Mouse (Mus musculus) right cerebral cortex, postnatal 10 days (tissue): ENCODE measurements around the gene Dbr1.
"Not testable (repeated sequence)": the region's sequence is repeated elsewhere in the genome, so short reads cannot be mapped to it uniquely, and the experiment has no call there.

ENCODE experiments used
- DNase-seq, 2 experiments: peaks; one replicate each; pipeline ENCODE4 v3.0.0; 2021; ENCODE audit warnings: low spot score in 2 of 2

The Dbr1 gene

DNA sequence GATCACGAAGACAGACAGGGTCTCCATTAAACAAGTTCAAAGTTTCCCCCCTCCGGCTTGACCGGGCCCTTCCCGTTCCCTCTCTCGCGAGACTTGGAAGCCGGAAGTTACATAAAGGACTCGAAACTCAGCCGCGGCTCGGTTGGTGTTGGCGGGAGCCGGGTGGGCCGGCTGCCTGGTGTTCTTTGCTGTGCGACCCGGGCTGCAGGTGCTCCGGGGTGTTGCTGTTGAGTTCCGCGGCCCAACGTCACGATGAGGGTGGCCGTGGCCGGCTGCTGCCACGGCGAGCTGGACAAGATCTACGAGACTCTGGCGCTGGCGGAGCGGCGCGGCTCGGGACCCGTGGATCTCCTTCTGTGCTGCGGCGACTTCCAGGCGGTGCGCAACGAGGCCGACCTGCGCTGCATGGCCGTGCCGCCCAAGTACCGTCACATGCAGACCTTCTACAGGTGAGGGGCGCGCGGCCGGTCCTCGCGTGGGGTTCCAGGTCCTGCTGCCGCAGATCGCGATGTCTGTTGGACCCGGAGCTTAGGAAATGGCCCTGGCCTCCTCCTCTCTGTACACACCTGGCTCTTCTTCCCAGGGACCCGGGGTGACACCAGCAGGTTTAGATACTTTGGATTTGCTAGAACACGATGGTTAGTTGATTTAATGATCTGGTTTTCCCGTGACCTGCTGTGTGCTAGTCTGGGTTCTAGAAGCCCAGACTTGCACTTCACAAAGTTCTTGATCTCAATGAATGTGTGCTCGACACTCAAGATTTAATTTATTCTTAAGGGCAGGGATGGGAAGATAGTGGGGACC, at the start of gene Dbr1:
Gene Dbr1 (plus strand): TSS at position 123 of the 804 bp plus-strand sequence.
- peak; percentile 96 for DNase-seq

DNA sequence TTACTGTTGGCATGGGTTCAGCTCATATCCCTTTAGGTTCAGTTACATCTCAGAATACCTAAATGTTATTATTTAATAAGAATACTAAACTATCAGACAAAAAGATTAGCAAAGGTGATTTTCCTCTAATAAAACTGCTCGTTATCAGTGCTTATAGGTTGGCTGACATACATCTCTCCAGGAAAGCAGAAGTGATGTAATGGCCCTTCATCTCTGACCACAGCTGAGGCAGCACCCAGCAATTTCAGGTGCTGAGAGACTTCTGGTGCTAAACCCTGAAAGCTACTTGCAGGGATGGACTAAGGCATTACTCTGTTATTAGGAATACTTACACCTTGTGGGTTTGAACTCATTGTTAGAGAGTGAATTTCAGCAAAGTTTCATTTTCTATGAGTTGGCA, 43.7 kb upstream of the Dbr1 start:
- DNase-seq = no peak

DNA sequence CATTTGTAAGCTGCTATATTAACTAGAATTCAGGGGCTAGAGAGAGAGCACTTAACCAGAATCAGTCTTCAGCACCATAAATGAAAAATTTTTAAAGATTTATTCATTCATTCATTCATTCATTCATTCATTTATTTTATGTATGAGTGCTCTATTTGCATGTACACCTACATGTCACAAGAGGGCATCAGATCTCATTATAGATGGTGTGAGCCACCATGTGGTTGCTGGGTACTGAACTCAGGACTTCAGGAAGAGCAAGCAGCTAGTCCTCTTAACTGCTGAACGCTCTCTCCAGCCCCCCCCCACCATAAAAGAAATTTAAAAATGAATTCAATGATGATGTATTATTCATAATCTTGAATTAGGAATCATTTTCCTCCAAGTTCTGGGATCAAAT, 29.3 kb upstream of the Dbr1 start:
- no peak for DNase-seq

DNA sequence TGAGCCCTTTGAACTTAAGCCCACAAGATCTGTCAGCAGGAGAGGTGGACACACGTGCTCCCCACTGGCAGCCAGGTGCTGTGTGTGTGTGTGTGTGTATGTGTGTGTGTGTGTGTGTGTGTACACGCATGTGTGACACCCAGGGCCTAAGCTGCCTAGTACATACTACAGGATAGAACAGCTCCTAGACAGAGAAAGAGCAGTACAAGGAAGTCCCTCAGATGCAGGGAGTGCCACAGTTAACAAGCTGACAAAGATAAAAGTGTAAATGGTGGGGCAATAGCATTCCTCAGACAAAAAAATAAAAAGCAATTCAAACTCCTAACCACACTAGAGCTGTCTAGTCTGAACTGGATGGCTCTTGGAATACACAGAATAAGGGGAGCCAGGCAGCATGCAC, 23.5 kb upstream of the Dbr1 start:
- DNase-seq = no peak

DNA sequence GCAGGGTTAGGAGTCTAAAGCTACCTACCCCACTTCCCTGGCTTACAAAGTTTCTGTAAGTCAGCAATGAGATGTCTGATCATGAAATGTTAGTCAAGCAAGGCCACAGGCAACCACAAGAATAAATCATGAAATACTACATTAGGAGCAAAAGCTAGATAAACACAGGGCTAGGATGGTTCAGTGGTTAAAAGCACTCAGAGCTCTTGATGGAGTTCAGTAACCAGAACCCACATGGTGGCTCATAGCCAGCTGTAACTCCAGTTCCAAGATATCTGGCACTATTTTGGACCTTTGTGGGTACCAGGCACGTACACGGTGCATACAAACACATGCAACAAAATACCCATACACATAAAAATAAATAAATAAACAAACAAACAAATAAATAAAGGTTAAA, 22.6 kb upstream of the Dbr1 start:
- DNase-seq = no peak

DNA sequence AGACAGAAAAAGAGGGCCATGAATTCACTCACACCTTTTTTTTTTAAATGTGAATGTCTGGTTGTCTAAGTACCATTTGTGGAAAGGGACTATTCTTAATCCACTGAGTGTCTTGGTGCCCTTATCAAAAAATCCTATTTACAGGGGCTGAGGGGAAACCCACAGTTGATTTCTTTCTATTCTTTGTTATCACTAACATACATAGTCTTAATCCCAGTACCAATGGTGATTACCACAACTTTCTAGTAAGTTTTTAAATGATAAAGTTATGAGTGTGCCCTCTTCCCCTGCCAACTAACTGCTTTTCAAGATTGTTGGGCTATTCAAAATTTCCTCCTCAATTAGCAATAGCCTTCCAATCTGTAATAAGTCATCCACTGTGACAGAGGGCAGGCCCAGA, 21.5 kb upstream of the Dbr1 start:
- DNase-seq = no peak

DNA sequence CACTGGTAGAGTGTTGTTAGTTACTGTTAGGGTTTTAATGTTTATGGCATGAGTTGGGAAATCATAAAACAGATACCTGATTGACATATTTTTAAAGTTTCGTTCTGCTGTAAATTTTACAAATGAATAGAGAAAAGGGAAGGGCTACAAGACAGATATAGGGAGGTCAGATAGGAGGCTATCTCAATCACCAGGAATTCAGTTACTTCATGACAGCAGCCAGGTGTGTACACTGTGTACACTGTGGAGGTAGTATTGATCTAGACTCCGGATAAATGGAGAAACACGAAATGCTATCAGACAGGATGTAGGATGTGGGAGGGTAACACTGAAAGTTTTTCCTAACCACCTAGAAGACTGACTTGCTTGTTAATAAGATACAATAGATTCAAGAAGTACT, 20.3 kb upstream of the Dbr1 start:
- no peak for DNase-seq

DNA sequence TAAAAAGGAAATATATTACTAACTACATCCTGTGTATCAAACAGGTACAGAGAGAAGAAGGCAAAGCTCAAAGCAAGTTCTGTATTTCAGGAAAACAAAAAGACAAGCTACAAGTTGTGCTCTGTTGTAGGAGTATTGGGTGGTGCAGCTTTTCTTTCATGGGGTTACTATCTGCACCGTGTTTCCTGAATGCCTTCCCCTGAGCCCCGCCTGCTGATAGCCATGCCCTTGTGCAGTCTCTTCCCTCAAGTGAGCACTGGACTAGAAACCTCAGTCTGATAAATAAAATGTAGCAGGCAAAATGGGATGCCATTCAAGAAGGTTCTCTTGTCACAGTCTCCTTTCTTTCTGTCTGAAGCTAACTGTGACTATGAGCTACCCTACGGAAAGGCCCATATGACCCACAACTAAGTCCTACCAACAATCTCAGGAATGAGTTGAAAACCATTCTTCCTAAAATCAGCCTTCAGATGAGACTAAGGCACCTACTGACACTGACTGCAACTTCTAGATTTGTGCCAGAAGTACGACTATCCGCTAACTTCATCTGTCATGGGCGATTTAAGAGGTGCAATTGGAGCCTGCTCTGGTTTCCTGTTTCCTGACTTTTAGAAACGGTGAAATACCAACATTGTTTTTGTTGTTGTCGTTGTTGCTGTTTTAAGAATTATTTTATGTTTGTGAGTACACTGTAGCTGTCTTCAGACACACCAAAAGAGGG, 17.9 kb upstream of the Dbr1 start:
- DNase-seq = no peak

DNA sequence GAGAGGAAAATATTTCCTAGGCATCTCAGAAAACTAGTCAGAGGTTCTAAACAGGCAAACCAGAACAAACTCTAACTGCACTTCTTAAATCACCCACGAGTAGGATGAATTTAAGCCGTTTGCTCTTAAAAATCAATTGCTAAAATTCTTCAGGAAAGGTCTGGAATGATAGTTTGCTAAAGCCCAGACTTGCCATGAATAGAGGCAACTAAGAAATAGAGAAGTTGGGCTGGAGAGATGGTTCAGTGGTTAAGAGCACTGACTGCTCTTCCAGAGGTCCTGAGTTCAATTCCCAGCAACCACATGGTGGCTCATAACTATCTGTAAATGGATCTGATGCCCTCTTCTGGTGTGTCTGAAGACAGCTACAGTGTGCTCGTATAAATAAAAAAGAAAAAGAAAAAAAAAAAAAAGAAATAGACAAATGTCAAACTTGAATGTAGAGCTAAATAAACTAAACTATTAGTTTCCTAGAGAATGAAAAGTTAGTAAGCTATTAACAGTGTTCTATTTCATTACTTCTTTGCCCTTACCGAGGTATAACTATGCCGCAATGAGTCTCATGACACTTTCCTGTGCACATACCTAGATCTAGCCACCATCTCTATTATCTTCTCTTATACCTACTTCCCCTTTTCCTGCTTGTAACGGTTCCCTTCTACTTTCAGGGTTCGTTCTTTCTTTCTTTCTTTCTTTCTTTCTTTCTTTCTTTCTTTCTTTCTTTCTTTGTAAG, 16.6 kb upstream of the Dbr1 start:
- no peak for DNase-seq

DNA sequence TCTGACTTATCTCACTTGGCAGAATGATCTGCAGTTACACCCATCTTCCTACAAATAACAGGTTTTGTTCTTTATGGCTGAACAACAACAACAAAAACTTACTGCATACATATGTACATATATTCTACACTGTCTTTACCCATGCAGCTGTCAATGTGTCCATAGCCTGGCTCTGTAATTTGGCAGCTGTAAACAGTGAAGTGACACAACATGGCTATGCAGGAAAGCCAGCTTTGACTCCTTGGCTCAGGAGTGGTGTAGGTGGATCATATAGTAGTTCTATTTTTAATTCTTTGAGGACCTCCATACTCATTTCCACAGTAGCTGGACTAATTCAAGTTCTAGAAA, 16.1 kb upstream of the Dbr1 start:
- no peak for DNase-seq

DNA sequence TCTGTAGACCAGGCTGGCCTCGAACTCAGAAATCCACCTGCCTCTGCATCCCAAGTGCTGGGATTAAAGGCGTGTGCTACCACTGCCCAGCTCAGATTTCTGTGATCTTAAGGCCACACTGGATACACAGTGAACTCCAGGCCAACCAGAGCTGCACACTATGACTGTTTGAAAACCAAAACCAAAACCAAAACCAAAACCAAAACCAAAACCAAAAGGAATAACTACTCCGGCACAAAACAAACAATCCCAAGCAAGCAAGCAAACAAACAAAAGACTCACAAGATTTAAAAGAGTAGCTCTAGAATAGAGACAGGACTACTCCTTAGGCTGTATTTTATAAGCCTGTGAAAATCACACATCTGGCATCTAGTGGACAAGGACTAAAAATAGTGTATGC, 15.2 kb upstream of the Dbr1 start:
- no peak for DNase-seq

DNA sequence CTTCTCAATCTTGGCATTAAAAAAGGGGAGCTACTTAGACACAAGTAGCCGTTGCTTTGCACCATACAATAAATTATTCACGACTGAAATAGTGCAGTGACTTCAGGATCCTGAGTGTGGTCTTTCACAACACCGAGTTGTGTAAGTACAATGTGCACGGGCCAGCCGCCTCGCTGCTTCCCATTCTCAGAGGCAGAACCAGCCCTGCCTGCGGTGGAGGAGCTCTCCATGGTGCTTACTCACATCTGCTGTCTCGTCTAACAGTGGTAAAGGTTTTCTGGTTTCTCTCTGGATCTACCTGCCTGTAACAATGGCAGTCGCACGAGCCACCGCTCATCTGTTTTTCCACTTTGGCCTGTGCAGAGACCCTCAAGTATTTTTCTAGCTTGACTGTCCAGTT, 11.9 kb upstream of the Dbr1 start:
- peak in 1 of 2 experiments; percentile 42 for DNase-seq

DNA sequence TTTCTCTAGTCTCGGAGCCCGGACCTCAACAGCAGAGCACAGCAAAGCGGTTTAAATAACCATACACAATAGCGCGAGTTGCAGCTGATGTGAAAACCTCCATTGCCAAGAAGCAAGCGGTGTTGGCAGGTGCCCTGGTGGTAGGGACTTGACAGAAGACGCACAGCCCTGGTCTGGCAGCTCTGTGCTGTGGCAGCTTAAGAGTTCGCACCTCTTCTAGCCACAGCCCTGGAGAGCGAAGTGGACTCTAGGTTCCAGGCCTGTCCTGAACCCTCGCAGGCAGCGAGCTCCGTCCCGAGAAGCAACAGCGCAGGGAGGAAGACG, 7.6 kb upstream of the Dbr1 start:
- DNase-seq = peak; percentile 40 to 43

DNA sequence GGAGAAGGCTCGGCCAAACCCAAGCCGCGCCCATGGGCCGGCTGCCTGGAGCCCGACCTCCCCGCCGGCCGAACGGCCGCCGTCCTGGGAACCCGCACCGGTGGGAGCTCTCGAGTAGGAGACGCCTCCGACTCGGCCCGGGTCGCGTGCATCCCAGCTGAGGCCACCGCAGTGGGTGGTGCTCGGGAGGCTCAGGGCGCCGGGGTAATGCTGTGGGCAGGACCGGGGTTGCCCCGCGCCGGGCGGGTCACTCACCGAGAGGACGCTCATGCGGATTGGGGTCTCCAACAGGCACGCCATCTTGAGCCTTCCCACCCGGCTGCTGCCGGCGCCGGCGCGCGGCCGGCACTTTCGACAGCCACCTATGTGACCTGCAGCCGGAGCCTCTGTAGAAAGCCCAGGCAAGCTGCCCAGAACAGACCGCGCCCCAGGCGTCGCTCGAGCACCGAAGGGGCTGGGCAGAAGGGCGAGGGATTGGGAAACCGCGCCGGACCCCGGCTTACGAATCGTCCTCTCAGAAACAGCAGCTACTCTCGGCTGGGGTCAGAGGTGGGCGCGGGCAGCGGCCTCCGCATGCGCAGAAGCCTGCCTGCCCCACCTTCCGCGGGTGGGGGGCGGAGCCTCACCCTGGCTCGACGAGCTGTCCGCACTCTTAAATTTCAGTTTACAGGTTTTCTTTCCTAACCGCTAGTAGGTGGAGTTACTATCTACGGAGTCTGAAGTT, 7.1 kb upstream of the Dbr1 start, which contains the start of gene Armc8:
Gene Armc8 (minus strand): TSS at position 553 of the 724 bp plus-strand sequence.
- peak; percentile 93 to 94 for DNase-seq

DNA sequence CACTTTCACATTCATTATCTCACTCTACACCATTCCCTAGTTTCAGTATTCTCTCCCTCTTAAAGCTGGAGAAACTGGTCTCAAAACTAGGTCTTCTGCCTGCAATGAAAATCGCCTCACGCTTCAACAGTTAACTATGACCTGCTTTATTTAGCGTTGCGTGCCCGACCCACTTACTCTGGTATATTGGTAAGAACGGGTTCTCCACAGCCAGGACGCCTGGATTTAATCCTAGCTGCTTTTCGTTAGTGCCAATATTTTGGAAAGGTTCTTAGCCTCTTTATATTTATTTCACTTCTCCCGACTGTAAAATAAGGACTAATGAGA, 6.6 kb upstream of the Dbr1 start:
- peak; percentile 32 to 45 for DNase-seq

DNA sequence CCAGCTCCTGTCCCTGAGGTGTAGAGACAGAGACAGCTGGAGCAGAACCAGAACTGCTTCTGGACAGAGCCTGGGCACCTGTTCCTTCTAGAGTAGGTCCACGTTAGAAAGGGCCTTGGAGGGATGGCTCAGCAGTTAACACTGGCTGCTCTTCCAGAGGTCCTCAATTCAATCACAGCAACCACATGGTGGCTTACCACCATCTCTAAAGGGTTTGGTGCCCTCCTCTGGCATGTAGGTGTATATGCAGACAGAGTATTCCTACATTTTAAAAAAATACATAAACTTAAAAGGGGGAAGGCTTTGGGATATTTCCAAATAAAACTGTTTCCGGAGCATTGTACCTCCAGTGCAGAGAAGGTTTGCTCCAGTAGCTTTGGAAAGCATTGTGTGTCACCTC, 5.1 kb downstream of the Dbr1 start:
- peak; percentile 56 to 58 for DNase-seq

DNA sequence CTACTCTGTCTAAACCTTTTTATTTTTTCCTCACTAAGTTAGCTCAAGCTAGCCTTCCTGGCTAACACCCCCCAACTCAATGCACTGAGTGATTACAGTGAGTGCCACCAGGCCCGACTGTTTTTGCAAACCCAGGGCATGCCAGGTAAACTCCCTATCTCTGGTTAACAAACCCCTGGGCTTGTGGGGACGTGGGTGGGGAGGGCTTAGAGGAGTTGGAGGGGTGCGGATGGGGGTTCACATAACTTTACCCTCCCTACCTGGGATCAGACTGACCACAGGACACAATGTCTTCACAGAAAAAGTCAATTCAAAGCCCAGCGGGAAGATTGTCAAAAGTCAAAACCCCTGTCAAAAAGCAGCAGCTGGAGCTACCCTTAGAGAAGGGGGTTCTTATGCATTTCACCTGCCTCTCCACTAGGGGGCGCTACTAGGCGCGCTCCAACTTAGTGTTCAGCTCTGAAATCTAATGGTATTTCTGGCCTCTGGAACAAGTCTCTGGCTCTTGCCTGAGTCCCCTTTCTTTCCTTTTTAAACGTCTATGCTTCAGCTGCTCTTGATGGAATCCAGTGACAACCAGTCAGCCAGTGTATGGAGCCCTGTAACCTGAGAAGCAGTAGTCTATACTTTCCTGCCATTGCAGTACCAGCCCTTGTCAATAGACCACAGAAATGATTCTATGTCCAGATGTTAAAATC, 12.1 kb downstream of the Dbr1 start:
- peak in 1 of 2 experiments; percentile 57 for DNase-seq

DNA sequence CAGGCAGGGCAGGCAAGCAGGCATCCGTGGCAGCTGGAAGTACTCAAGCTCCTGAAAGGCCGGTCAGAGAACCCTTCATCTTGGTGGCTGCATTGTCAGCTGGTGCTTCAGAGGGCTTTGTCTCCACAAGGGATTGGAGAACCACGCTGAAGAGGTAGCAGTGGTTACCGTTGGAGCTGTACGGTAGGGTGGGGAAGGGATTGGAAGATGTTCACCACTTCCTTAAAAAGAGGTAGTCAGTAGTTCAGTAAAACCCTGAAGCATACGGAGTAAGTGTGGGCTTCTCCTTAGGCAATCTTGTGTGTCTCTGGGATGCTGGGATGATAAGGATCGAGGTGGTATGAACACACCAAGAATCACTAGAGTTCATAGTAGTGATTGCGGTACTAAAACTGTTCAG, 15.5 kb downstream of the Dbr1 start:
- no peak for DNase-seq

DNA sequence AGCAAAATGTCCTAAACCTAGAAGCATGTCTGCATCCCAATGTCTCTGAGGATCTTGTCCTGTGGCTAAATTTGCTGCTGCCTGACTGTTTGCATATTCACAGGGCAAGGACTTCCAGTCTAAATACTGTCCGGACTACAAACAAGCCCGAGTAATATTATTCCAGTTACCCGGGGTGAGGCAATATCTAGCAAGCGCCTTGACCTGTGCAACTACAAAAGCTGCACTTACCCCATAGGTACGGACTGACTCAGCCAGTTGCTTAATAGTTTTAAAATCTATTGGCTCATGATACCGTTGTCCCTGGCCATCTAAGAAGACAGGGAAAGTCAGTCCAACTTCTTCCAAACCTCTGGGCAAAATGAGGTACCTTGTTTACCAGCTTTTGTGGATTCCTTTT, 23.5 kb downstream of the Dbr1 start:
- DNase-seq = not testable (repeated sequence)

DNA sequence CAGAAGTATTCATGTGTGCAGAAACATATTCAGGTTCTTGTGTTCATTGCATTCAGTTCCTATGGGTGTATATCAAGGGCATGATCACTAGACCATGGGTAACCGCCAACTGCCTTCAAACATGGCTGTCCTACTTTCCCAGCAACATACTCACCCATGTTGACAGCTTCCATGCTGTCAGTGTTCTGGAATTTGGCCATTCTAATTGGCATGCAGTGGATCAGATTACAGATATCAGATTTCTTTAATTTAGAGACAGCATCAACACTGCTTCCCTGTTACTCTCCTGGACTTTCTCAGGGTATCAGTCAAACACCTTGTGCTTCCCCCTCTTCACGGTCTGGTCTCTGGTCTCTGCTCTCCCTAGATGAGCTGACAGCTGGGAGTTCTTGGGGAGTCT, 28.0 kb downstream of the Dbr1 start:
- DNase-seq = no peak

DNA sequence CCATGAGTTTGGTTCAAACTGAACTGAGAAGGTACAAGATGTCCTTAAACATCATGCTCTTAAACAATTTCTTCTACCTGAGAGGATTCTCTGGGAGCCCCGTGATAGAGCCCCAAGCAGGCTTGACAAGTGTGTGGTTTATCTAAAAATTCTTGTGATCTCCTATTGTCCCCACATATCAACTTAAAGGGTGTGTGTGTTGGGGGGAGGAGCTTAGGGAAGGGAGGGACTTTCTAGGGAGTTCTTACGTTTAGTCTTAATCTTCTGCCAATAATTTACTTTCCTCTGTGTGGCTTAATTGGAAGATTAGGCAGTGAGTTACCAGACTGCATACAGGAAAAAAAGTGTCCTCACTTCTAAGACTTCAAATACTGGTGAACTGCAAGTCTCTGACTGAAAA, 36.6 kb downstream of the Dbr1 start, which contains the start of gene A4gnt:
Gene A4gnt (plus strand): TSS at position 301 of the 400 bp plus-strand sequence.
- DNase-seq = no peak

DNA sequence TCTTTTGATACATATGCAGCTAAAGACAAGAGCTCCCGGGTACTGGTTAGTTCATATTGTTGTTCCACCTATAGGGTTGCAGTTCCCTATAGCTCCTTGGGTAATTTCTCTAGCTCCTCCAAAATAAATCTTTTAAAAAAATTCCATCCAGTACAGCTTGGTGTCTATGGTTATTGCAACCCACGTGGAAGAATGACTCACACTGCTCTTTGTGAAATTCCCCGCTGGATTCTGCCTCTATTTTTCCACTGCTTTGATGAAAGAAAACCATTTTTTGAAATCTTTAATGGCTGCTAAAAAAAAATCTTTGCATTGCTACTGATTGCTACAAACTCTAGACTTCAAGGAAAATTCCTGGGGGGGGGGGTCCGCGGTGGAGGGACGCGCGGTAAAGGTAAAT, 44.1 kb downstream of the Dbr1 start:
- DNase-seq = no peak
